Mouse (Mus musculus) brain, embryonic 14.5 days (tissue): Measurements from ENCODE around the gene Unc79.

Experiments
- CTCF ChIP-seq: fragments of 200-500 bp; IDR thresholded peaks from 2 replicates; pipeline ENCODE4 v1.5.1; 2012; ENCODE audit warnings: inconsistent platforms, mild to moderate bottlenecking, moderate library complexity, borderline replicate concordance; ENCODE audit not compliant: insufficient read depth, insufficient read length; ENCODE audit errors: extremely low read depth
- POLR2A ChIP-seq: fragments of 200-500 bp; IDR thresholded peaks from 2 replicates; pipeline ENCODE4 v1.6.1; 2012; ENCODE audit warnings: mild to moderate bottlenecking, inconsistent platforms, borderline replicate concordance; ENCODE audit not compliant: poor library complexity, insufficient read depth, insufficient read length, severe bottlenecking; ENCODE audit errors: extremely low read depth

DNA sequence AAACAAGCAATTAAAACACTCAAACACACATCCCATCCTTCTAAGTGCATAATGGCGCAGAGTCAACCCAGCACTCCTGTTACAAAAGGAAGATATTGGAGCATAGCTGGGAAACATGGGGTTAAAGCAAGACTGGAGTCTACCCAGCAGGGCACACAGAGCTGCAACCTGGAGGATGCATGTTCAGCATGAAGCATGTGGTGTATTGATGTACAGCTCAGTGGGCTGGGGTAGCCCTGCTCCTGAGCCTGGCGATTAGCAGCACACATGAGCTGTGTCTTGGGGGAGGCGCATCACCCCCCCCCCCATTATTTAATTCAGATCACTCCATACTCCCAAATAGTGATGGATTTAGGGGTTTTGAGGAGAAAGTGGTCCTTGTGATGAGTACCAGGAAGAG lies 32.9 kb downstream of the Unc79 start:
- TF ChIP-seq POLR2A (no peak), CTCF (no peak)
